Mouse (Mus musculus): ENCODE measurements around the gene Pphln1. TPM values are rescaled to one million over a fixed set of nuclear protein-coding genes. Genes with fewer than 3 reads are reported as not detected.

The Pphln1 gene
- polyA plus RNA-seq, 1 experiment, result 33.7 TPM

DNA sequence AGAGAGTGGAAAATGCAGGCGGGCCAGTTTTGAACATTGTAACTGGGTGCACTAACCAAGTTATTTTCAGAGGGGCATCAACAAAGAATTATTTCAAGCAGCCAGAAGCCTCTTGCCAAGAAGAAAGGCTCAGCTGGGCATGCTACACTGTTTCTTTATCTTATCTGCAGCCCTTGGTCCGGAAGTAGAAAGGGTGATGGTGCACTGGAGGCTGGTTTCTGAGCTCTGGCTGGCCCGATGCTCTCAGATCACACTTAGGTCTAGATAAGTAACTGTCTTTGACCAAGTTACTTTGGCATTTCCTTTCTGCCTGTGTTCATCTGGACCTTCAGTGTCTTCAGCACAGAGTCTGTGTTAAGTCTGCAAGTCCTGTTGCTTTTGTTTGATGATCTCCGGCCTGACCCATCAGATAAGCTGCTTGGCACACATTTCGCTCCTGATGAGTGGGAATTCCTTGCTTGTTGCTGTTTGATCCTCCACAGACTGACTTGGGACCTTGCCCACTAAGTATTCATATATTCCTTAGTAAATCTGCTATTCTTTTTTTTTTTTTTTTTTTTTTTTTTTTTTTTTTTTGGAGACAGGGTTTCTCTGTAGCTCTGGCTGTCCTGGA, 127.3 kb downstream of the Pphln1 start:
- no peak overlapping the region for H3K4me3 ChIP-seq (ENCODE audit: control insufficient read depth, low read depth, low read length)
- H3K4me1 ChIP-seq (ENCODE audit: control insufficient read depth, insufficient read depth, low read length), result no peaks in the 10 kb centered on the region
- TF ChIP-seq POLR2A (IDR thresholded peaks at IDR 0.05; ENCODE audit: control insufficient read depth, low read depth, low read length) (no peak), CTCF (IDR thresholded peaks at IDR 0.05; ENCODE audit: control insufficient read depth, insufficient read depth, insufficient replicate concordance, low read depth, low read length) (no peak)
- no peak overlapping the region for H3K27ac ChIP-seq (ENCODE audit: control insufficient read depth, insufficient read depth, low read depth, low read length)
- no peaks in the 10 kb centered on the region for H3K36me3 ChIP-seq (ENCODE audit: control insufficient read depth, insufficient read depth, low read length)
- no peaks in the 10 kb centered on the region for H3K27me3 ChIP-seq (ENCODE audit: control insufficient read depth, insufficient read depth, low read length)

DNA sequence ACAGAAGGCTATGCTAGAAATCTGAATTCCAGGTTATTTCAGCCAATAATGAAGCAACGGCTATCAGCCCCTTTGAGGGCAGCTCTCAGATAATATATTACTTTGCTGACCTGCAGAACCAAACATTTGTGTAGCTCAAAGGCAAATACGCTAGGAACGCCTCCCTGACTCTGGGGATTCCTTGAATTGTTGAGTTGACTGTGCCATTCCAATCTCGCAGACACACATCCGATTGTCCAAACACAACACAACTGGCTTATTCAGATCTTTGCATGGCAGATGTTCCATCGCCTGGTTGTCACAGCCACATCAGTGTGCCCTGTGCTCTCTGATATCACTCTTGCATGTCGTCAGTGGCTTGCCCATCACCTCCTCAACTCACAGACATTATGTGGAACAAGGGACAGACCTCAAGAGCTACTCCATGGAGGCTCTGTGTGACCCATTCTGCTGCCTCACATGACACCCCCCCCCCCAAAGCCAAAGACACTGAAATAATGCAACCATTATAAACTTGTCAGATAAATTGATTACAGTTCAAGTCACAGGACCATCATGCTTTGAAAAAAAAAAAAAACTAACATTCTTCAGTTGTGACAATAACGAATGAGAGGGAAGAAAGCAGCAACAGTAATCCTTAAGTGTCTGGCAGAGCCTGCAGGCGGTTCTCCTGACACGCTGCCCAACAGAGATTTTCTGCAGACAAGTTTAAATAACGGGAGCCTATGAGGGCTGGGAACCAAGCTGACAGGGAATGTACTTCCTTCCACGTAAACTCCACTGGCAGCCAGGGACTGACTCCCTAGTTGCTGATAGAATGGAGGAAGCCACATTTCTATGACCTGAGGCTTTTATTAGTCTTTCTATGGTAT, 131.9 kb downstream of the Pphln1 start:
- H3K36me3 ChIP-seq (ENCODE audit: control insufficient read depth, insufficient read depth, low read length), result no peaks in the 10 kb centered on the region
- no peak overlapping the region for H3K4me3 ChIP-seq (ENCODE audit: control insufficient read depth, low read depth, low read length)
- TF ChIP-seq CTCF (IDR thresholded peaks at IDR 0.05; ENCODE audit: control insufficient read depth, insufficient read depth, insufficient replicate concordance, low read depth, low read length) (no peak), POLR2A (IDR thresholded peaks at IDR 0.05; ENCODE audit: control insufficient read depth, low read depth, low read length) (no peak)
- no peaks in the 10 kb centered on the region for H3K27me3 ChIP-seq (ENCODE audit: control insufficient read depth, insufficient read depth, low read length)
- H3K4me1 ChIP-seq (ENCODE audit: control insufficient read depth, insufficient read depth, low read length), result no peaks in the 10 kb centered on the region
- no peak overlapping the region for H3K27ac ChIP-seq (ENCODE audit: control insufficient read depth, insufficient read depth, low read depth, low read length)

DNA sequence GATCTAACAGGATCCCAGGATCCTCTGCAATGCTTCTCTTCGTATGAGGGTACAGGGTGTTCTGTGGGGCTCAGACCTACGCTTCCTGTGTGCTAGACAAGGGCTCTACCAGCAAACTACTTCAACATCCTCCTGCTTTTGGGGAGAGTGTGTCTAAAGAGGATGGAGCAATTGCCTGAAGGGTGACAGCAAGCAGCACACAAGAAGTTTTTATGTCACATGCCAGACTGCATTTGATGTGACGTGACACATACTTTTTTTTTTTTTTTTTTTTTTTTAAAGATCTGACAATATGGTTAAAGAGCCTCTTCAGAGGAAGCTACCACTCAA, 132.5 kb downstream of the Pphln1 start:
- Histone ChIP-seq H3K27me3 (ENCODE audit: control insufficient read depth, insufficient read depth, low read length) (no peaks in the 10 kb centered on the region), H3K36me3 (ENCODE audit: control insufficient read depth, insufficient read depth, low read length) (no peaks in the 10 kb centered on the region), H3K4me1 (ENCODE audit: control insufficient read depth, insufficient read depth, low read length) (no peaks in the 10 kb centered on the region), H3K27ac (ENCODE audit: control insufficient read depth, insufficient read depth, low read depth, low read length) (no peak overlapping the region), H3K4me3 (ENCODE audit: control insufficient read depth, low read depth, low read length) (no peak overlapping the region)
- TF ChIP-seq CTCF (IDR thresholded peaks at IDR 0.05; ENCODE audit: control insufficient read depth, insufficient read depth, insufficient replicate concordance, low read depth, low read length) (no peak), POLR2A (IDR thresholded peaks at IDR 0.05; ENCODE audit: control insufficient read depth, low read depth, low read length) (no peak)

DNA sequence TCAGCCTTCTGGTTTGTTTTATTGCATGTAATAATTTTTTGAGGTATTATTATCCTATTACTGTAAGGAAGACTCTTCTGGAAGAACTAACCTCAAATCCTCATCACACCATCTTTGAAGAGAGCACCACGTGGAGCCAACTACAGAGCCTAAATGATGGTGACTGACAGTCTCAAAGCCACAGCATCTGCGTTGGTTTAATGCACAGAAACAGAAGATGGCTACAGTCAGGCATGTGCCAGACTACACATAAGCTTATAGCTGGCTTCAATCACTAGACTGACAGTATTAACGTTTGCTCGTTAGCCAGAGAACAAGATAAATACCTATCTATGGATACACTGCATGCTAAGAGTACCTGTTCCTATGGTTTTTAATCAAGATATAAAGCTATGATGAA, 138.0 kb downstream of the Pphln1 start:
- TF ChIP-seq CTCF (IDR thresholded peaks at IDR 0.05; ENCODE audit: control insufficient read depth, insufficient read depth, insufficient replicate concordance, low read depth, low read length) (no peak), POLR2A (IDR thresholded peaks at IDR 0.05; ENCODE audit: control insufficient read depth, low read depth, low read length) (no peak)
- H3K27ac ChIP-seq (ENCODE audit: control insufficient read depth, insufficient read depth, low read depth, low read length), result no peak overlapping the region
- H3K4me1 ChIP-seq (ENCODE audit: control insufficient read depth, insufficient read depth, low read length), result no peaks in the 10 kb centered on the region
- no peaks in the 10 kb centered on the region for H3K36me3 ChIP-seq (ENCODE audit: control insufficient read depth, insufficient read depth, low read length)
- no peak overlapping the region for H3K4me3 ChIP-seq (ENCODE audit: control insufficient read depth, low read depth, low read length)
- H3K27me3 ChIP-seq (ENCODE audit: control insufficient read depth, insufficient read depth, low read length), result no peaks in the 10 kb centered on the region

DNA sequence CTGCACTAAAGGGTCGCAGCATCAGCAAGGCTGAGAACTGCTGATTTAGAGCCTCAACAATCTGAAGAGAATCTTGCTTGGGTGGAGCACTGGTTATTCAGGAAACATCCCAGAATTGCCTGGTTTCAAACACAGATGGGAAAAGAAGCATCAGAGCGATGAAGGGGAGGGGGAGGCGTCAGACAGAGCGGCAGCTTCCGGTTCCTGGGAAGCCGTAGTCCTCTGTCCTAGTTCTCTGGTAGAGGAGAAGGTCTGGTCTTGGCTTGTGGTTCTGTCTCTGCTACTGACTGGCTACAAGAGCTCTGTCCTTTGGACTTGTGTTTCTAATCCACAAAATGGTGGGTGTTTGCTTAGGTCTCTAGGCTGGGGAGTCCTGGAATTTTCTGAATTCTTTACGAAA, 139.6 kb downstream of the Pphln1 start:
- H3K27ac ChIP-seq (ENCODE audit: control insufficient read depth, insufficient read depth, low read depth, low read length), result no peak overlapping the region
- no peaks in the 10 kb centered on the region for H3K27me3 ChIP-seq (ENCODE audit: control insufficient read depth, insufficient read depth, low read length)
- no peak for TF ChIP-seq POLR2A (IDR thresholded peaks at IDR 0.05; ENCODE audit: control insufficient read depth, low read depth, low read length)
- H3K4me1 ChIP-seq (ENCODE audit: control insufficient read depth, insufficient read depth, low read length), result no peaks in the 10 kb centered on the region
- no peak overlapping the region for H3K4me3 ChIP-seq (ENCODE audit: control insufficient read depth, low read depth, low read length)
- H3K36me3 ChIP-seq (ENCODE audit: control insufficient read depth, insufficient read depth, low read length), result no peaks in the 10 kb centered on the region

DNA sequence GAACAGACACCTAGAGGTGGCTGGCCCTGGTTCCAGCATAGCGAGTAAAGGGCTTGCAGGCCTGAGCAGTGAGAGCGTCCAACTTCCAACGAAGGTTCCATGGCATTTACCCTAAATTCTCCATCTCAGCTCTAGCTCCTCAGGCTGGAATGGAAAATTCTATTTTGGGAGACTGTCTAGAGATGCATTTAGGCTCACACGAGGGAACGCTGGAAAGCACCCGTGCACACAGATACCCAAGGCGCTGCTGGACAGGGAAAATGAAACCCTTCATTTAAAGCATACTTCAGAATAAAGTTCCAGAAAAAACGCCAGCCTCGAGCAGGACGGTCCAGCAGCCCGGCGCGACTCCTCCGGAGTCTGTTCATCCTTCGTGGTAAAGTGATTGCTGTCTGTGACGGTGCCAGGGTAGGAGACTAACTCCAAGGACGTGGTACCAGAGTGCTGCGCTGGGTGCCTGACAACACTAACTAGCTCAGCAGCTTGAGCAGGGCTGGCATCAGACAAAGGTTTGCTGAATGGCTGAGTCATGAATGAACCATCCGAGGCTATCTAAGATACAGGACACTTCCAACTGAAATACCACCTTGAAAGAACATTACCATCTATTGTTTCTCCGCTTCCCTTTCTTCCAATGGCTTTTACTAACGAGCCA, 140.5 kb downstream of the Pphln1 start:
- no peaks in the 10 kb centered on the region for H3K27me3 ChIP-seq (ENCODE audit: control insufficient read depth, insufficient read depth, low read length)
- H3K4me1 ChIP-seq (ENCODE audit: control insufficient read depth, insufficient read depth, low read length), result no peaks in the 10 kb centered on the region
- H3K36me3 ChIP-seq (ENCODE audit: control insufficient read depth, insufficient read depth, low read length), result no peaks in the 10 kb centered on the region
- H3K27ac ChIP-seq (ENCODE audit: control insufficient read depth, insufficient read depth, low read depth, low read length), result no peak overlapping the region
- TF ChIP-seq CTCF (IDR thresholded peaks at IDR 0.05; ENCODE audit: control insufficient read depth, insufficient read depth, insufficient replicate concordance, low read depth, low read length) (no peak), POLR2A (IDR thresholded peaks at IDR 0.05; ENCODE audit: control insufficient read depth, low read depth, low read length) (no peak)
- H3K4me3 ChIP-seq (ENCODE audit: control insufficient read depth, low read depth, low read length), result no peak overlapping the region

DNA sequence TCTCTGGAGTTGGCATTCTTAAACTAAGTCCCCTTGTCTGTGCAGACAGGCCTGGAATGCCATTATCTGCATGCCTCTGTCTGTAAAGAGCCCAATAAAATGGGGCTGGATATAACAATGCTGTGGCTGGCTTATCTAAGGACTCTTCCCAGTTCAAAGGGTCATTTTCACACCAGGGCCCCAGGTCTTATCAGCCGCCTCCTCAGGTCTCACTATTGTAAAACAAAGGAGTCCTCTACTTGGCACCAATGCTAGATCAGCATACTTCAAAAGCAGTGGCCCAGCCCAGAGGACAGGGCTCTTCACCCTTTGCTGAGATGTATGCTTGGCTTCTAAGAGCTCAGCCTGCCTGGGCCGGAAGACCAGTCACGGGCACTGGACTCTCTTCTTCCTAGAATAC, 141.3 kb downstream of the Pphln1 start:
- no peak for TF ChIP-seq CTCF (IDR thresholded peaks at IDR 0.05; ENCODE audit: control insufficient read depth, insufficient read depth, insufficient replicate concordance, low read depth, low read length)
- Histone ChIP-seq H3K36me3 (ENCODE audit: control insufficient read depth, insufficient read depth, low read length) (no peaks in the 10 kb centered on the region), H3K4me1 (ENCODE audit: control insufficient read depth, insufficient read depth, low read length) (no peaks in the 10 kb centered on the region), H3K27ac (ENCODE audit: control insufficient read depth, insufficient read depth, low read depth, low read length) (no peak overlapping the region), H3K4me3 (ENCODE audit: control insufficient read depth, low read depth, low read length) (no peak overlapping the region), H3K27me3 (ENCODE audit: control insufficient read depth, insufficient read depth, low read length) (no peaks in the 10 kb centered on the region)

Other genes with a start within 250 kb of the Pphln1 start
- 13.7 and 16.2 TPM in 2 replicates for gene Gxylt1, start 123.2 kb upstream of the Pphln1 start, polyA plus RNA-seq (2012; rRNA removed)
- gene Yaf2, start 61.4 kb upstream of the Pphln1 start, polyA plus RNA-seq (2012; rRNA removed), result 8.7 and 10.3 TPM in 2 replicates
- 31.4 and 33.8 TPM in 2 replicates for gene Zcrb1, start within 50 bp of the Pphln1 start, polyA plus RNA-seq (2012; rRNA removed)
- 3.6 and 3.9 TPM in 2 replicates for gene Prickle1, start 197.5 kb downstream of the Pphln1 start, polyA plus RNA-seq (2012; rRNA removed)